Mouse (Mus musculus): ENCODE measurements around the gene Fktn.
A peak's percentile ranks its signal among the peaks of the same experiment; 100 is the strongest.
"Not testable (repeated sequence)": the region's sequence is repeated elsewhere in the genome, so short reads cannot be mapped to it uniquely, and the experiment has no call there.

Gene Fktn

GRCm38 (mm10) chr4:53713704-53714050 lies at the start of gene Fktn:
Gene Fktn (plus strand): TSS chr4:53713998.
- no peak for DNase-seq (ENCODE audit: inconsistent age in 2 of 2, low spot score in 1 of 2)

DNA sequence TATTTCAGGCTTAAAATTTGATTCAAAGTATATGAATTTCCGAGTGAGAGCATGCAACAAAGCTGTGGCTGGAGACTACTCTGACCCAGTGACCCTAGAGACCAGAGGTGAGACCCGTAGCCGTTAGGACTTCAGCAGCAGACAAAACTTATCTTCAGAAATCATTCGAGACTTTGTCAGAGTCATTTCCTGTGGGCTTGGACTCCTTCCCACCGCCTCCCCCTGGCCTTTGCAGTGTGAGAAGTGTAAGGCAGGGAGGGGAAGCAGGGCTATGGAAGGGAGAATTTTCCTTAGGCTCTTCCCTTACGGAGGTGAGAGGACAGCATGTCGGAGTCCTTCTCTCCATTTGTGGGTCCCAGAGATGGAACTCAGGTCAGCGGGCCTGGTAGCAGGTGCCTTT lies 31.7 kb upstream of the Fktn start:
- DNase-seq (ENCODE audit: inconsistent age in 2 of 2, low spot score in 1 of 2) = no peak

DNA sequence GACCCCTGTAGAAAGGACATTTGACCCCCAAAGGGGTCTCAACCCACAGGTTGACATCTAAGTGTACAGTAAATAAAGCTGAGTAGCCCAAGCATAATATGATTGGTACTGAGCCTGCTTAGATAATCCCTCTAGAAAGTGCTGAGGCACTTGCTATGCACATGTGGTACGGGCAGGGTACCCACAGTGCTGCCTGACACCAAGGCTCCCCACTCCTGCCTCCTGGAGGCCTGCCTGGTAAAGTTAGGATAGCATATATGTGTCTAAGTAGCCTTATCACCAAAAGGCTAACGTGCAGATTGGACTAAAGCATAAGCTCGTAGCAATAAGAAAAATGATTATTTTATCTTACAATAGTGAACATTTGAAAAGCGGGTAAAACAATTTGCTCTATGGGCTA lies 24.8 kb upstream of the Fktn start:
- DNase-seq (ENCODE audit: inconsistent age in 2 of 2, low spot score in 1 of 2) = no peak

- DNase-seq (ENCODE audit: inconsistent age in 2 of 2, low spot score in 1 of 2) = no peak
Observed at GRCm38 (mm10) chr4:53691418-53691817, 22.4 kb upstream of the Fktn start.

GRCm38 (mm10) chr4:53709166-53709565 lies 4.6 kb upstream of the Fktn start:
- DNase-seq (ENCODE audit: inconsistent age in 2 of 2, low spot score in 1 of 2) = not testable (repeated sequence)

GRCm38 (mm10) chr4:53710021-53710420 lies 3.8 kb upstream of the Fktn start:
- no peak for DNase-seq (ENCODE audit: inconsistent age in 2 of 2, low spot score in 1 of 2)

- DNase-seq (ENCODE audit: inconsistent age in 2 of 2, low spot score in 1 of 2) = no peak
Observed at GRCm38 (mm10) chr4:53710555-53711328, 3.1 kb upstream of the Fktn start.

- DNase-seq (ENCODE audit: inconsistent age in 2 of 2, low spot score in 1 of 2) = peak; percentile 90 to 96
Observed at GRCm38 (mm10) chr4:53714051-53714814, 435 bp downstream of the Fktn start.

GRCm38 (mm10) chr4:53715977-53716376 lies 2.2 kb downstream of the Fktn start:
- peak in 1 of 2 experiments; percentile 50 for DNase-seq (ENCODE audit: inconsistent age in 2 of 2, low spot score in 1 of 2)

DNA sequence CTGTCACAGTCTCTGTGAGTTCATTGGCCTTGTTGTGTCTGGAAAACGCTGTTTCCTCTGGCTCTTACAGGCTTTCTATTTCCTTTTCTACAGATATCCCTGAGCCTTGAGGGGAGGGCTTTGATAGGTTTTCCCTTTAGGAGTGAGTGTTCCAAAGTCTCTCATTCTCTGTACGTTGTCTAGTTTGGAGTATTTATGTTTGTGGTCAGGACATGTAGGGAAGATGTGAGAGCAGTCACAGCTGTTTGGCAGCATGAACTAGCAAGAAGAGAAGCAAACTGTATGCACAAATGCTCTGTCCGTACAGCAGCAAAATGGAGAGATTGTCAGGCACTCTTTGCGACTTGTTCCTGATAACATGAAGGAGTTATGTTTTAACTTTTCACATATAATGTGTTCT lies 3.7 kb downstream of the Fktn start:
- DNase-seq (ENCODE audit: inconsistent age in 2 of 2, low spot score in 1 of 2) = no peak

- peak in 1 of 2 experiments; percentile 69 for DNase-seq (ENCODE audit: inconsistent age in 2 of 2, low spot score in 1 of 2)
Observed at GRCm38 (mm10) chr4:53718261-53718660, 4.5 kb downstream of the Fktn start.

GRCm38 (mm10) chr4:53722506-53722905 lies 8.7 kb downstream of the Fktn start:
- DNase-seq (ENCODE audit: inconsistent age in 2 of 2, low spot score in 1 of 2) = no peak

- not testable (repeated sequence) for DNase-seq (ENCODE audit: inconsistent age in 2 of 2, low spot score in 1 of 2)
Observed at GRCm38 (mm10) chr4:53726100-53726499, 12.3 kb downstream of the Fktn start.

GRCm38 (mm10) chr4:53728121-53728520 lies 14.3 kb downstream of the Fktn start:
- no peak for DNase-seq (ENCODE audit: inconsistent age in 2 of 2, low spot score in 1 of 2)

DNA sequence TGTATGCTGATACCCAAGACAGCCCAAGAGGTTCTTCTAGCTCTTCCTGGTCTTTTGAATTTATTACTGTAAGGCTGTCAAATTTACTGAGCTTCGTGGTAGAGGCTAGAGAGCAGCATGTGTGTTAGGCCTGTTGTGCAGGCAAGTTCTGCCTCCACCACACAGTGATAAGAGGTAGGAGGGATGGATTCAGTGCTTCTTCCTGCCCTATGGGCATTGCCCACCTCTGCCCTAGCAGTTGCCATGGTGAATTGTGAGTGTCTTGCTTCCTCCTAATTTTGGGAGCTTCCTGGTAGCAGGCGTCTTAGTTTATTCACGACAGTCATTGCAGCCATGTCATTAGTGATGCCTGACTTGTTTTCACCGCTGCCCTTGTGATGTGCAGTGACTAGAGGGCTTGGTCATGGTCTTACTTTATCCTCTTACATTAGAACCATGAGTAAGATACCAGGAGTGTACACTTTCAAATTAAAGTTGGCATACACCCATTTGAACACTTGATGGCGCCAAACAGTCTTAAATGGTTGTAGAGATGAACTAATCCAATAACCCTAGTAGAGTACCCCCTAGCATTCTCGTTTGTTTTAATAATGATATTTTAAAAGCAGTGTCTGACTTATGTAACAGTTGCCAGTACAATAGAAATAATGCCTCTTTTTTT lies 25.3 kb downstream of the Fktn start:
- peak in 1 of 2 experiments; percentile 83 for DNase-seq (ENCODE audit: inconsistent age in 2 of 2, low spot score in 1 of 2)

DNA sequence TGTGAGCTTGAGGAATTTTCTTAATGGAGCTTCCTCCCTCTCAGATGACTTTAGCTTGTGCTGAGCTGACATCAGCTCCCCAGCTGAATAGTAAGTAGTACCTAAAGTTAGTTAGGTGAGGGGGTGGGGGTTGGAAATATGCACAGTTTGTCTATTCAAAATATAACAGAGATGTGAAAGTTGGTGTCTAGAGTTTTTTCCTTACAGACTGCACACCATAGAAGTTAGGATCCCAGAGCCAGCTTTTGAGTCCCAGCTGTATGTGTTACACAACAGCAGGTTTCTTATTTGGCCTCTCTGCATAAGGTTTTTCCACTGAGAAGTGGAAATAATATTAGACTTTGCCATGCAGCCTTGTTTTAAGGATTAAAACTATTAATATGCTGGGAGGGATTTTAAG lies 36.0 kb downstream of the Fktn start:
- no peak for DNase-seq (ENCODE audit: inconsistent age in 2 of 2, low spot score in 1 of 2)

GRCm38 (mm10) chr4:53750391-53751120 lies 36.8 kb downstream of the Fktn start:
- DNase-seq (ENCODE audit: inconsistent age in 2 of 2, low spot score in 1 of 2) = no peak

- DNase-seq (ENCODE audit: inconsistent age in 2 of 2, low spot score in 1 of 2) = no peak
Observed at GRCm38 (mm10) chr4:53757030-53757429, 43.2 kb downstream of the Fktn start.

DNA sequence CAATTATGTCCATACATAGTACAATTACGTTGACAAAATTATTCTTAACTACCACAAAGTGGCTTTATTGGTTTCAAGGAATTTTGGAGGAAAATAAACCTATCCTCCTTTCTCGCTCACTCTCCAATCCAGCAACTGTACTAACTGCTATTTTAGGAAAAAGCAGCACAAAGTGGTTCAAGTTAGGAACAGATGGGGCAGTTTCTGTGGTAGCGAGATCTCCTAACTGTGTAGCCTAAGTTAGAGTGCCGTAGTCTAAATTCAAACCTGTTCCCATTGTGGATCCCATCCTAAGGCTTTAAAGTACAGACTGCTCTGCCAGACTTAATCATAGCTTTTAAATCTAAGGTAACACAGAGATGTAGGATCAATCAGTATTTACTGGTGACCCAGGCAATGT lies 45.0 kb downstream of the Fktn start:
- no peak for DNase-seq (ENCODE audit: inconsistent age in 2 of 2, low spot score in 1 of 2)

- DNase-seq (ENCODE audit: inconsistent age in 2 of 2, low spot score in 1 of 2) = no peak
Observed at GRCm38 (mm10) chr4:53759678-53760077, 45.9 kb downstream of the Fktn start.

- DNase-seq (ENCODE audit: inconsistent age in 2 of 2, low spot score in 1 of 2) = no peak
Observed at GRCm38 (mm10) chr4:53762501-53762900, 48.7 kb downstream of the Fktn start.
